Mouse (Mus musculus): Measurements from ENCODE around the gene Usp34.

GRCm38 (mm10) chr11:23518981-23519380, 212.3 kb downstream of the Usp34 start:
- no peak for TF ChIP-seq POLR2A (IDR thresholded peaks at IDR 0.05; ENCODE audit: borderline replicate concordance, insufficient read depth, low read length)
- no peak for TF ChIP-seq CTCF (IDR thresholded peaks at IDR 0.05; ENCODE audit: borderline replicate concordance, insufficient read depth, low read depth, low read length)

Data from cerebellum, adult 2 months (tissue).